Comparison of ENCODE assay signal across 28 mouse cellular contexts in genomic region chr9:96708905-96709304, GRCm38 (mm10).
"Had no signal": no experiment of that assay in that cellular context is flagged by ENCODE, and none has a peak within 500 bp of the region (broad histone marks: within the 10 kb centered on the region; RNA-seq: fewer than 3 reads in every experiment).

No protein-coding gene starts in this region.

- H3K9me3 ChIP-seq: heart, embryonic 13.5 days; heart, embryonic 15.5 days; hindbrain, embryonic 10.5 days; hindbrain, embryonic 12.5 days; intestine, embryonic 15.5 days; kidney, embryonic 15.5 days; limb, embryonic 13.5 days; limb, embryonic 15.5 days; liver, embryonic 12.5 days had no signal

- H3K27ac ChIP-seq: hindbrain, embryonic 10.5 days; hindbrain, embryonic 12.5 days; hindbrain, embryonic 14.5 days; intestine, embryonic 15.5 days; kidney, embryonic 15.5 days; kidney, postnatal 0 days; limb, embryonic 13.5 days; limb, embryonic 15.5 days; liver, embryonic 12.5 days; liver, embryonic 14.5 days had no signal

- H3K9ac ChIP-seq: heart, embryonic 13.5 days; heart, embryonic 15.5 days; hindbrain, embryonic 12.5 days; hindbrain, embryonic 14.5 days; intestine, embryonic 15.5 days; kidney, embryonic 15.5 days; limb, embryonic 13.5 days; limb, embryonic 15.5 days; liver, embryonic 12.5 days; liver, embryonic 14.5 days had no signal

- H3K27me3 ChIP-seq: heart, embryonic 13.5 days; heart, embryonic 15.5 days; hindbrain, embryonic 12.5 days; intestine, embryonic 15.5 days; kidney, embryonic 15.5 days; limb, embryonic 13.5 days; limb, embryonic 15.5 days; liver, embryonic 12.5 days had no signal

- DNase-seq: gastrocnemius, postnatal 14 days; gastrocnemius, postnatal 36 days; heart, adult 18-20 months; heart, postnatal 10 days; heart, postnatal 4 days; kidney, adult 18-20 months; kidney, adult 8-10 months; kidney, postnatal 14 days; kidney, postnatal 36 days; layer of hippocampus, adult 9-11 months; layer of hippocampus, postnatal 36 days; left cerebral cortex, postnatal 4 days had no signal

- ATAC-seq: hindbrain, embryonic 16.5 days; inflammation-experienced regulatory T-cells, adult 6 months; intestine, embryonic 15.5 days; intestine, postnatal 0 days; liver, embryonic 12.5 days had no signal

- H3K4me3 ChIP-seq: heart, embryonic 13.5 days; heart, embryonic 15.5 days; hindbrain, embryonic 10.5 days; hindbrain, embryonic 12.5 days; intestine, embryonic 15.5 days; kidney, embryonic 15.5 days; limb, embryonic 13.5 days; limb, embryonic 15.5 days; liver, embryonic 12.5 days had no signal

- H3K36me3 ChIP-seq: heart, embryonic 15.5 days; hindbrain, embryonic 10.5 days; hindbrain, embryonic 12.5 days; intestine, embryonic 15.5 days; limb, embryonic 13.5 days; limb, embryonic 15.5 days; liver, embryonic 12.5 days had no signal

- H3K4me2 ChIP-seq: heart, embryonic 11.5 days; heart, embryonic 13.5 days; heart, embryonic 15.5 days; hindbrain, embryonic 12.5 days; hindbrain, embryonic 14.5 days; intestine, embryonic 15.5 days; kidney, embryonic 15.5 days; limb, embryonic 13.5 days; limb, embryonic 15.5 days; liver, embryonic 12.5 days had no signal
